Mouse (Mus musculus) natural killer cell, adult 2 months (primary cell): ENCODE measurements around the gene Pon3.
"Not testable (repeated sequence)": the region's sequence is repeated elsewhere in the genome, so short reads cannot be mapped to it uniquely, and the experiment has no call there.

Experiments
- DNase-seq, 2 experiments: peaks; one replicate each; pipeline ENCODE4 v3.0.0; 2022; ENCODE audit warnings: low spot score in 2 of 2

Gene Pon3

DNA sequence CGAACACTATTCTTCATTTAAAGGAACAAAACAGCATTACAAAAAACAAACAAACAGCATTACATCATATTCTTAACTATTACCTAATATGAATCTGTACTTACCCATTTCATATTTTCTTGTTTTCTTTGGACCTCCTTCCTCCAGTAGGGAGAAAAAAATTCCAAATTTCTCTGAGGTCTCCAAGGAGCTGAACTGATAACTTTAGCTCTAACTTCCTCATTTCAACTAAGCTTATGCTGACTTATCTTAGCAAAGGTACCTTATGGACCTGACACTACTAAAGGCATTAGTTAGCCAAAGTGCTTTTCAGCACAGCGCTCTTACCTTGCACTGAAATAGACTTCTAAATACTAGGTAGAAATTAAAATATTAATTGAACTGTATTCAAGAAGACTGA is 1.2 kb downstream of the Pon3 start:
- no peak for DNase-seq

DNA sequence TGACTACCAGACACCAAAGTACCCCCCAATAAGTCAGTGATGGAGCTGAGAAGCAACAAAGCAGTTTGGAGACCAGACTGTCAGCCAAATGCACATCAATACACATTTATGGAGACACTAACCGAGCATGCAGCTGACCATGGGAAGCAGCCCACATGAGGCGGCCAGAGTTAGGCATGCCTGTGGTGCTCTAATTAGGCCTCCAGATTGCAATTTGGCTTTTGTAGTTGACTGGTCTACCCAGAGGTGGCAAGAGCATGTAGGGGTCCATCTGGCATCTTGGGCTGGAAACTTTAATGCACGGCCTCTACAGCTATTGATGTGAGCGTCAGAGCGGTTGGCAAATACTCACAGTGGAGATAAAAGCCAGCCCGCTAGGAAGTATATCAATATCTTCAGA is 10.2 kb downstream of the Pon3 start:
- DNase-seq = no peak

DNA sequence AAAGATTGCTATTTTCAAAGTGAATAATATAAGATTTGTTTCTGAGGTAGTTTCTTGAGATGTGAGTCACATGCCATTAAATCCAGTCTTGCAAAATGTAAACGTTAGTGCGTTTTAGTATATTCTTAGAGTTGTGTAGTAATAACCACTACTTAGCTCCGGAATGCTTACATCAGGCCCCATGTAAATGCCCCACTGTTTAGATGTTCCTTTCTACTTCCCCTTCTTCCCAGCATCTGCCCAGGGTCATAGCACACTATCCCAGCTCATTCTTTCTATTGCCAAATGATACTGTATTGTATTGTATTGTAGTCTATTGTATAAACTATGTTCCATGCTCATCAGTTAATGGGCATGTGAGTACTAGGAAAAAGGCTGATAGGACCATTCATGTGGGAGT is 17.3 kb downstream of the Pon3 start:
- DNase-seq = no peak

DNA sequence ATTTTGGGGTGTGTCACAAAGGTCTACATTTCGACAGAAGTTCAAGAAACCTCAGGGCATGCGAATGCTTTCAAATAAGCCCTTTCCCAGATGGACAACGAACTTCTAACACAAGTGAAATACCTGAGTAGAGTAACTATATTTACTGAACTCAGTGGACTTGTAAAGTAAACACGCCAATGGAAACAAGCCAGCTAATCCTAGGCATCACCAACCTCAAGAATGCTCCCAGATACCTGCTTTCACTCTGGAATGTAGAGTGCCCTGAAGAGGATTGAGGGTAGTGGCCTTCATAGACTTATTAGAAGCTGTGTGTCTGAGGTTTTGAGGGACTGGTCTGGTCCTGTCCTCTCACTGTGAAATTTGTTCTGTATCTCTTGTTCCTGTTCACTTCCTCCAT is 18.6 kb downstream of the Pon3 start:
- DNase-seq = no peak

DNA sequence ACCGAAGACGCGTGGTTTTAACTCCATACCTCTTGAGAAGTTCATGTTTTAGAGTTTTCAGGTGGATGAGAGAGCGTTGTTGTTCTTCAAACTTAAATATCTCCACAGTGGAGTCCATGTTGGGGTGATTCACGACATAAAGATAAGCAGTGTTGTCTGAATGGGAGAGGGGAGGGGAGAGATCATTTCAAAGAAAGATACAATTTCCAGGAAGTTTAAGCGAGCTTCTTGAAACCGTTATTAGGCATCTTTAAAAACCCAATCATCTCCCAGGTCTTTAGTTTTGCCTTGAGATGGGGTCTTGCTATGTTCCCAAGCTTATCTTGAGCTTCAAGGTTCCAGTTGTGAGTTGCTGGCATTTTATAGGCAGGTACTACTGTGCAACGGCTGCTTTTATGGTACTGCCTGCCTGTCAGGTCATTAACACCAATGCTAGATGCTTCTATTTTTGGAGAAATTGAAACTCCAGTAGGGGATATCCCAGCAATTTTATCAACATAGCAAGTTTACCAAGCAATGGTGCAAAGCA is 19.2 kb downstream of the Pon3 start:
- DNase-seq = no peak

DNA sequence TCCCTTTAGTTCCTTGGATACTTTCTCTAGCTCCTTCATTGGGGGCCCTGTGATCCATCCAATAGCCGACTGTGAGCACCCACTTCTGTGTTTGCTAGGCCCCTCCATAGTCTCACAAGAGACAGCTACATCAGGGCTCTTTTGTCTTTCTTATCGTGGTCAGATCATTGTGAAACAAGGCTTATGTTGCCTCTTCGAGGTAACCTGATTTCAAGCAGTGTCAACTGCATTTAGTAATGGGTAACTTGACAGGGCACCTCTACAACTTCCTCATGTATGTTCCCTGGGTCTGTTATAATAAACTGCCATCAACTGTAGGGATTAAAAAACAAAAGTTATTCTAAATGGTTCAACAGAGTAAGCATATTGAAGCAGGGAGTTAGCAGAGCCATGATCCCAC is 21.5 kb downstream of the Pon3 start:
- no peak for DNase-seq

DNA sequence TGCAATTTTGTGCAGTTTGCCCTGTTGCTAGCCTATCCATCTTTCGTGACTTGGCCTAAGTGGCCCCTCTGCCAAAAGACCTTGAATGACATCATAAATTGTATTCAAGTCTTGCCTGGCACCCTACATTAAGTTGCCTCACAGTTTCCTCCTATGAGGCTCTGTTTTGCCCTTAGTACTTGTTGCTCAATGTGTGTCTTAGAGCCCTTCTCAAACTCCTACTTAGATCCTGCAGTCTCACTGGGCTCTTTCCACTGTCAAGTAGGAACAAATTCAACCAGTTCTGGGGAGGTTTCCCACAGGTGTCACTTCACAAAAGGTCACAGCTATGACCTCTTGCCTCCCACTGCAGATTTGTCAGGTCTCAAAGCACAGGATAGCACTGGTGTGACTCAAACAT is 22.3 kb downstream of the Pon3 start:
- no peak for DNase-seq

DNA sequence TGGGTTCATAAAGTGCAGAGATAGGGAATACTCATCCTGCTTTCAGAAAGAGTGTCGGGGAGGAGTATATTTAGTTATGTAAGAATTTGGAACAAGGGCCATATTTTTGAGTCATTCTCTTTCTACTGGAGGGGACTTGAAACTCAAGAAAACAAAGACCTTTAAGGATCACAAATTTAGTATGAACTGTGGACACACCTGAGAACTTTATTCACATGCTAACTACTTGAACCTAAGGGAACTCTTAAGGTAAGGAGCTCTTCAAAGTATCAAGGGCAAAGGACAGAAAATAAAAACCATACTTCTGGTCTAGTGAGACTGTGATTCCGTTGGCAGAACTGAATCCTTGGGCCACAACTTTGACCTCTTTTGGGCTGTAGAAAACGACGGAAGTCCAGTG is 24.1 kb downstream of the Pon3 start:
- DNase-seq = no peak

DNA sequence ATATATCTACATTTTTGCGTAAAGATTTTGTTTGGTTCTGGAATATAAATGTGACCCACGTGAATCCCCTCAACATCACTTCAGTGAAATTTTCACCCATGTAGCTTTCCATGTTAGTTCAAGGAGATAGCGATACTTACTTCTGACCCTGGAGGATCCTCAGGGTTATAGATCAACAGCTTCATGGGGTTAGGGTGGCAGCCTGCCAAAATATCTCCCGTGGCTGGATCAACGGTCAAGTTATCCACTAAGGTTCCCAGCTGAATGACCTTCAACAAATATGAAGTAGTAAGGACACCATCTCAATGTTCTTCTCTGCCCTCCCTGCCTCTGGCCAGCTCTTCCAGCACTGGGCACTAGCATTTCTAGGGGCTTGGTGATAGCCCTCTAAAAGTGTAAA is 25.8 kb downstream of the Pon3 start:
- DNase-seq = no peak

DNA sequence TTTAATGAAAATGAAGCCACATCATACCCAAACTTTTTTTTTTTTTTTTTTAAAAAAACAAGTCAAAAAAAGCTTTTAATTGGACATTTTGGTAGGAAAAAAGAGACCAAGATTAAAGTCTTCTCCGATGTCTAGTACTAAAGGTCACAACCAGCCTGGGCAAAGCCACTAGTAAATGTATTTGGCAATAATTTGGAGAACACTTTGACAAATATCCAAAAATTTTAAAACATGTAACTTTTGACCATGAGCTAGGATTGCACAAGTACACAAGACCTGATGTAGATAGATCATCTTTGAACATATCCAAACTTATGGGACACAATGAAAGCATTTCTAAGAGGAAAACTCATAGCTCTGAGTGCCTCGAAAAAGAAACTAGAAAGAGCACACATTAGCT is 32.5 kb downstream of the Pon3 start:
- not testable (repeated sequence) for DNase-seq

DNA sequence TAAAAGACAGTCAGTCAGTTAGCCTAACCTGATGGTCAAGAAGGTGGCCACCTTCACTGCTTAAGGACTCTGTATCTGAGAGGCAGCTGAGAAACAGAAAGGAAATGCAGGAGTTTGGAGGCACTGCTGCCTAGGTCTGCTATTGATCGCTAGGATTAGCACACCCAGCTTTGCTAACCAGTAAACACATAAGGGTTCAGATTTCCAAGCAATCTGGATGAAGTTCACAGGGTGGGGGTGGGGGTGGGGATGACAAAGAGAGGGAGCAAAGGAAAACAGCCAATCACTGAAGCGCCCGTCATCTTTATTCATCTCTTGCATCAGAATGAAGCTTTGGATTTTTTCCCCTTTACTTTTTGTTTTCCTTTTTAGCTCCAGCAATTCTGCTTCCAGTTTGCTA is 34.0 kb downstream of the Pon3 start:
- DNase-seq = no peak

DNA sequence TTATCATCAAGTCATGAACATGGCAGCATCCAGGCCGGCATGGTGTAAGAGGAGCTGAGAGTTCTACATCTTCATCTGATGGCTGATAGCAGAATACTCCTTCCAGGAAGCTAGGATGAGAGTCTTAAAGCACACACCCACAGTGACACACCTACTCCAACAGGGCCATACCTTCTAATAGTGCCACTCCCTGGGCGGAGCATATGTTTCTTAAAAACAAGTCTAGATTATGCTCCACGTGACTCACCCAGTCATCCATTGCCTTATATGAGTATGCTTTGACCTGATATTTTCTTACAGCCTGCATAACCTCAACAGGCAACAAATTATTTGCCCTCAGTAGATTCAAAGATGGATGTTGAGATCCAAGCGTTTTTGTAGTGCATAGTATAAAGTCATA is 37.9 kb downstream of the Pon3 start:
- no peak for DNase-seq

DNA sequence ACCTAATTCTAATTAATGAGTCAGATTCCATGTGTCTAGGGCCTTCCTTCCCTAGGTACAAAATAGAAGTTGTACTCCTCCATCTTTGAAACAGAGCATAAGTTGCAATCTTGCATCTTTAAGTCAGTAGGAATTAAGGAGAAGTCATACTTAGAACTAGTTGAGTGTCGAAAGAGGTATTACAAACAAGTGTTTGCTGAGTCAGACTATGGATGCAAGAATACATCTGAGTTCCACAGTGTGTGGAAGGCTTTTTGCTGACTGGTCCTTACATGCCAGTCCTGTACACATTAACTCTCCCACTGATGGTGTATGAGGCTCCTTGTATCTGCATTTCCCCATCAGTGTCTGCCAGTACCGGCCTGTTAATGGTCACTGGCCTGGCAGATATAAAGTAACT is 48.3 kb downstream of the Pon3 start:
- no peak for DNase-seq

DNA sequence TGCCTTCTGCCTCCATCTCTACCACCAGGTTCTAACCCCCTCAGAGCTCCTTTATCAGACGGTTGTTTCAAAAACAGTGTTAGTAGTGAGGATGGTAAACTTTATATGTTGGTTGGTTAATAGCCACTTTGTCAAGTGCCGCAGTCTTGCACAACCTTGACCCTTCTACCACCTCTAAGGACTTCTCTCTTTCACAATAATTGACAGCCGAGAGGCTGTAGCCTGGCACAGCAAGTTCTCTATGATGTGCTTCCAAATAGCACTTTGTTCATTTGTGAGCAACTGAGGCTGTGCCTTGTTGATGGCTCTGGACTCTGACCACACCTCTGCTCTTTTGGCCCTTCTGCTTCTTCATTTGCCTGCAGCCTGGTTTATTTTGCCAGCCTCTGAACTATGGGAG is 56.2 kb downstream of the Pon3 start:
- DNase-seq = no peak

DNA sequence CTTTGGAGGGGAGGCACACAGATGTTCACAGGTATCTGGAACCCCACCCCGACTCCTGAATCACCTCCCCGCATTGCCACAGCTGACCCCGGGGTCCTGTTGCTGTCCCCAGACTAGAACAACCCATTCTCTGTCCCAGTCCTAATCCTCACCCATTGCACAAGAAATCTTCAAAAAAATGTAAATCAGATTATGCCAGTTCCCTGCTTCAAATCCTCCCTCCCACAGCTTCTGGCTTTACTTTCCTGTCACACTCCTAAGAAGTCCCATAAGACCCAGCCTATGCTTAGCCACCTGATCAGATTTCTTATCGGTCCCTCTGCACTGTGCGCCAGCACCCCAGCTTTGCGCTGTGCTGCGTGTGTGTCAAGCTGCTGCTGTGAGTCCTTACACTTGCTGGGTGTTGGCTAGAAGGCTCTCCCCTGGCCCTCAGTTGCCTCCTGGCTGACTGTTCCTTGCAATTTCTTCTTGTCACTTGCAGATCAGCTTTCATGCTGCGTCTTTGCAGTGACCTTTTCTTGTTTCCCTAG is 56.6 kb downstream of the Pon3 start:
- DNase-seq = no peak

DNA sequence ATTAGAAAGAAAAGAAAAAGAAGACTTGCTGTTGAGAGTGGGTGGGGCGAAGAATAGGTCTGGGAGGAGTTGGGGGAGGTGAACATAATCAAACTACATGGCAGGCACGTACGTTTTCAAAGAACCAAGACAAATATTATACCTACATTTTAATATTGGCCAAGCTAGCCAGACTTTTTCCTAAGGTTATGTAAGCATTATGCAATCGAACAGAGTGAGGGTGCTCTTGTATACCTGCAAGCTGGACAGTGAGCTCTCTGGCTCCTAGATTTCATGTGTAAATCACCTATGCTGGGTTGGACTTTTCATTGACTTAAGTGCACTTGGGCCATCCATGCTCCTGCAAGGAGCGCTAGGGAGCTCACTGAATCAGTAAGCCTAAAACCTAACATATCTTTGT is 57.5 kb downstream of the Pon3 start:
- no peak for DNase-seq

DNA sequence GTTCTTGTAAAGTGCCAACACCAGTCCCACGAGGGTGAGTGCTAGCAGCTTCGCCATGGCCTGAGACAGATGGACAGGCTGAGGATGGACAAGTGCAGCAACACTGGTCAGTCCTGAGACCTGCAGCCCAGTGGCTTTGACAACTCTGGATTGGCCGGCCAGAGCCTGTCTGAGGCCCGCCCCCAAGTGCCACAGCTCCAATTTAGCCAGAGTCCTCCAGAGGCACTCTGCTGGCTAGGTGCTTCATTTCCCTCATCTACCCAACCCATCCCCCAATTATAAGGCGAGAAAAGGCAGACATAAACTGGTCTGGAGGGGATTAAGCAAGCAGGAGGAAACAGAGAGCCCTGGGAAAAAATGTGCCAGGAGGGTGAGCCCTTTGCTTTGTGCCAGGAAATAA is 62.4 kb downstream of the Pon3 start, which contains the start of gene Pon1:
Gene Pon1, minus strand, starts transcription at position 254 of the 400 bp plus-strand sequence.
- DNase-seq = no peak

DNA sequence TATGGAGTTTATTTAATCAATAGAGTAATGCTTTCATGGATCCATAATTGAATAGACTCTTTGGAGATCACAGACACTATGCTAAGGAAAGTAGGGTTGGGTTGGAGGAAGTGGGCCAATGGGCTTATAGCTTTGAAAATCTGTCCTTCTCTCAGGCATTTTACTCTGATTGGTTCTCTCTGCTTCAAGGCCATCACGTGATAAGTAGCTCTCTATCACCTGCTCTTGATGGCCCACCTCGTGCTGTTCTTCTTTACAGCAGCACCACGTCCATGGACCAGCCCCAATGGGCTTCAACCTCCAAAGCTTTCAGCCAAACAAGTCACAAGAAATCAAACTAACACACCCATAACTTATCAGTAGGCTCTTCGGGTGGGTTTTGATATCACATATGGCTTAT is 65.3 kb downstream of the Pon3 start:
- DNase-seq = no peak

DNA sequence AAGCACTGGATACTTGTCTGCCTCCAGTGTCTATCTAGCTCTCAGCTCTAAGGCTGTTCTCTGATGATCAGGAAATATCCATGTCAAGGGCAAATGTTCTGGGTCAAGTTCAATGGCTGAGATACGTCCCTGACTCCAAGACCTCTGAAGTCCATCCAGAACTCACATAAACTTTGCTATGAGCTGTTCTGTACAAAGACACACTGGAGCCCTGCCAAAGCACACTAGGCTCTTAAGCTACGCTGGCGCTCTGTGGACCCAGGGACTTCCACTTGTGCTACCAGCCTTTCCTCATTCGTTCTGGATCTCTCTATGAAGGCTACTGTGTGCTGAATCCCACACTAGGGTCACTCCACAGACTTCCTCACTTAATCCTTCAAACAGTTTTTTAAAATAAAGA is 66.6 kb downstream of the Pon3 start:
- no peak for DNase-seq

DNA sequence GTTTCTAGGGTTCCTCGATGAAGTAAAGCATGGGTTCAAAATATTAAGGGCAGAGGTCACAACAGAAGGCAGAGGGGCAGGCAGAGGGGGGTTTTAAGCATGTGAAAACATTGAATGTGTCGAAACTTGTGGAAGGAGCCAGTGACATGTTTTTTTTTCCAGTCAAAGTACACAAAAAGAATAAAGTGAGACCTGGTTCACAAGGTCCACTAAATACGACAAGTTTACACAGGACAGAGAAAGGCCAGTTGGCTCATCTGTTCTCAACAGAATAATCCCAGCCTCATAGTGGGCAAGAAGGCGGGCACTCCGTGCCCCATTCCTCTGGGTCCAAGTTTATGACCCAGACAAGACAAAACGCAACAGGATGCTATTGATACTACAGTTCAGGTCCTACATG is 67.1 kb downstream of the Pon3 start:
- DNase-seq = no peak

DNA sequence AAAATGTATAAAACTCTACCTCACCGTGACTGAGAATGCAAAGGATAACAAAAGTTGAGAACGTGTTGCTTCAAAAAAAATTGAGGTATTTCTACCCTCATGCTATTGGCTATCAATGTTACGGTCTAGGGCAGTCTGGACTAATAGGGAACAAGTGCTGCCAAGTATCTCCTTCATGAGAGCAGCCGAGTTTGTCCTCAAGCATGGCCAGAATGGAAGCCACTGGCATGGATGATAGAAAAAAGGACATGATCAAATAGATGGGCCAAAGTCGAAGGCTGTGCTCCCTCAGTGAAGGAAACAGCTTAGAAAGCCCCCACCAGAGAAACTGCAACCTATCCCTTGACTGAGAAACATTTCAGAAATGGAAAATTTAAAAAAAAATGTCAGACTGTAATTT is 68.0 kb downstream of the Pon3 start:
- no peak for DNase-seq

DNA sequence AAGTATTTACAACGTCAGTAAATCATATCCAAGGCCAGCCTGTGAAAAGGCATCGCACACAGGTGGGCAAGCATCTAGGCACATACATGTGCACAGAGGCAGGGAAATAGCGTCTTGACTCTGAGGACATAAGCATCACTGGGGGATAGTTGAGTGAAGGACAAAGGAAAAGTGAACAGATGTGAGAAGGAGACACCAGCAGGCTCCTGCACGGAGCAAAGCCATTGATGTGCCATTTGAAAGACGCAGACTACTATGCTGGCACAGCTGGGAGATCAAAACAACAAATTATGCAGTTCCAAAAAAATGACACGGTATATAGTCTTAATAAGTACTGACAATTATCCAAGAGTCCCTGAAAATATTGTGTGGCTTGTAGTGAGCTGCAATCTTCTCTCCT is 68.5 kb downstream of the Pon3 start:
- DNase-seq = no peak

DNA sequence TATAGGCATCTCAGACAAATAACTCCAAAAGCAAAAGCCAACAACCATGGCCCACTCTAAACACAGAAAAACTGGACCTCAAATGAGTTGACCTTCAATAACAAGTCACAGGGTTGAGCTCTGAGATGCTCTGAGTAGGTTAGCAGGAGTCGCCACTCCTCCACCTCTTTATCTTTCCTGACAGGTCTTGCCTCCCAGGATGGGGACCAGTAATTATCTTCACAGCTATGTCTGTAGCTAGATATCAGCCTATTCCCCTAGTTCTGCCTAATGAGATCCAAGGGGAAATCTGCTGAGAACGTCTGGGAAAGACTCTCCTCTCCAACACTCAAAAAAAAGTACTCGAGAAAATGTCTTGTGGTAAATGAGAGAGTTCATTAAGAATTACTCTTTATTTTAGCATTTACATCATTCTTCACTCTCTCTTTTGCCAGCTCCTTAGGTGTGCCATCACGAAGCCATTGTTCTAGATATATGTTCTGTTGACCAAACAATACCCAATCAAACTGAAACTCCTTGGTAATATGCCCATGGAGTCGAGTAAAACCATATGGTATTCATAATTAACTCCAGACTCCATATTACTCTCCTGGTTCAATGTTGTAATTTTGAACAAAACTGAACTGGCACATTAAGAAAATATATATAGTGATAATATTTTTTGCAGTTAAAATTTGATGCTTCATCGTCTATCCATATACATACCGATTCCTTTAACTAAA is 69.7 kb downstream of the Pon3 start:
- no peak for DNase-seq

DNA sequence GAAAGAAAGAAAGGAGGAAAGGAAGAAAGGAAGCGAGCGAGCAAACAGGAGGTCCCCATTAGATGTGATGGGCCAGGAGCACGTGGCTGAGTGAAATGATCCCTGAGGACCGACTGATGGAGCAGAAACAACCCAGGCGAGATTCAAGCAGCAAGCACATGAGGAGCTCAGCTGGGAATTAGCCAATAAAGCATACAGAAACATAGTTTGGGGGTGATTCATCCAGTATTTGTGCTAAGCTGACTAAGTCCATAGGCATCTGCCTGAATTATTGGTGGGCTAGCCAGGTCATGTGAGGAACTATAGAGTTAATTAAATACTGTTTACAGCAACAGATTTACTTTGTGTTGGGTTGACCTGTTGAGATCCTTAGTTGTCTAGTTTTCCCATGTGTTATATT is 75.4 kb downstream of the Pon3 start:
- DNase-seq = no peak
